Mouse (Mus musculus): Measurements from ENCODE around the gene Gm20431.

The Gm20431 gene

GRCm38 (mm10) chr2:167661270-167662203 lies at the start of gene Gm20431:
Gene Gm20431, minus strand, starts transcription at chr2:167661496.
- peak; percentile 79 to 82 for DNase-seq (ENCODE audit: low read depth in 2 of 2, low spot score in 2 of 2)

DNA sequence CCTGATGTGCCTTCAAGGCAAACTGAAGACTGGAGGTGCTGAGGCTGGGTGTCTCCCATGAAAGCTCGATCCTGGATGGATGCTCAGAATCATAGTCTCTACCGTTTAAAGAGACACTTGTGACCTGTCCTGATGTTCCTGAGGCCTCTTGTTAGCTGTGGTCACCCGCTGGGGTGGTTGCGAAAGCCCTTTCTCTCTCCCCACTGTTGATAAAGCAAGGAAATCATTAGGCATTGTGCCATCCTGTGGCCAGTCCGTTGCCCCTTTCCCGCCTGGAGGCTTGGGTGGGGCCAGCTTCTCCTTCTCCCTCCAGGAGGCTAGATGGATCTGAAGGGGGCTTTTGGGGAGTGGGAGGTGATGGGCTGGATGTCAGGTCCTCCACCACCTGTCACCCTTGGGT lies 49.3 kb upstream of the Gm20431 start:
- DNase-seq (ENCODE audit: low read depth in 2 of 2, low spot score in 2 of 2) = no peak

GRCm38 (mm10) chr2:167709969-167710368 lies 48.7 kb upstream of the Gm20431 start:
- no peak for DNase-seq (ENCODE audit: low read depth in 2 of 2, low spot score in 2 of 2)

- no peak for DNase-seq (ENCODE audit: low read depth in 2 of 2, low spot score in 2 of 2)
Measured at GRCm38 (mm10) chr2:167708373-167708772, 47.1 kb upstream of the Gm20431 start.

DNA sequence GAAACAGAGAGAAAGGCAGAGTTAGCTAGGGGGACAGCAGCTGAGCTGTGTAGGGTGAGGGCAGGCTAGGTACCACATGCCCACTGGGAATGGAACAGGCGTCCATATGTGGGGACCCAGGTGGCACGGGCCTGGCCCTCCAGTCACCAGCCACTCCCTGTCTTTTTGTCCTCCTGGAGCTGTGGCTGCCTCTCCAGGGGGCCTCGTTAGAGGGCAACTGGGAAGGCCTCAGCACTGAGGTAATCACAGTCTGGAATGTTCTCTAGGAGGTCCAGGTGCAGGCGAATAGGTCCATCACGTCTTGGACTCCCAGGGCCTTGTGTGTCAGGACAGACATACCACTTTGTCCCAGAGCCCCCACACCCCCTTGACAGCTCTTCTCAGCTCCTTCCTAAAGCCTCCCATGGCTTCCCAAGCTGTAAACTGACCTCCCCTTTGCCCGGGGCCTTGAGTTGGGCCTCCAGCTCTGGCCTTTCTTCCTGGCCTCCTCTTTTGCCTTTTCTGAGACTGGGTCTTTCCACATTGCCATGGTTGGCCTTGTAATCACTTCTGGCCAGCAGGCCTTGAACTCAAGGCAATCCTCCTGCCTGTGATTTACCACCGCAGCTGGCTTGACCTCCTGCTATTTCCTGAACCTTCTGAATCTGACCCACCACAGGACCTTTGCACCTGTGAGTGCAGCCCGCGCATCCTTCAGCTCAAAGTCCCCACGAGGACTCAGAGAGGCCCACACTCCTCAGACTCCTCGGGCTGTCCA lies 45.1 kb upstream of the Gm20431 start:
- no peak for DNase-seq (ENCODE audit: low read depth in 2 of 2, low spot score in 2 of 2)

DNA sequence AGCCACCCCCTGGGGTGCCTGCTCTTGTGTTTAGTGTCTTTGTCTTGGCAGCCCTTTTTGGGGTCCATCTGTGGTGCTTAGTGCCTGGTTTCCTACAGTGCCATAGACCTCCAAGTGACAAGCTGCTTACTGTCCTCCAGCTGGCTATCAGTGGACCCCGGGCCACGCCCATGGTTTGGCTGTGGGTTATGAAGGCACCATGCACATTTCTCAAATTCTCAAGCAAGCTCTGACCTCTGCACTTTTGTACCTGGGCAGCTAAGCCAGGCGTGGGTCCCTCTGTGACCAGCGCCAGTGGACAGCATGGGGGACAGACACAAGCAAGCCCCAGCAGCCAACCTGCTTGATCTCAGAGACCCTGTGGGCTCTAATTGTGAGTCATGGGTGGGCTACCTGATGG lies 43.1 kb upstream of the Gm20431 start:
- DNase-seq (ENCODE audit: low read depth in 2 of 2, low spot score in 2 of 2) = no peak

DNA sequence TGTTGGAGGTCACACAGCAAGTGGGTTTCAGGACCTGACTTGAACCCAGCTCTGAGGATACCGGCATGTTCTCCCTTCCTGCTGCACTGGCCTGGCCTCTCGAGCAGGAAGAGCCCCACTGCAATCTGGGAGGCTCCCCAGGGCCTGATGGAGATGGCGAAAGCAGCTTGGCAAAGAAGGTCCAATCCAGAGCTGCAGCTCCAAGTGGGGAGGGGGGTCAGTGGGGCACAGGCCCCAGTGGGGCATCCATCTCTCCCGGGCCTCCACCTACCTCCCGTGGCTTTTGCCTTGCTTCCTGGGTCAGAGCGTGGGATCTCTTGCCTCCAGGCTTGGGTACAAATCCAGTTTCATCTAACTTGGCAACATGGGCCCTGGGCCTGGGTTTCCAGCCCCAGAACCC lies 40.8 kb upstream of the Gm20431 start:
- no peak for DNase-seq (ENCODE audit: low read depth in 2 of 2, low spot score in 2 of 2)

- DNase-seq (ENCODE audit: low read depth in 2 of 2, low spot score in 2 of 2) = no peak
Measured at GRCm38 (mm10) chr2:167701472-167701871, 40.2 kb upstream of the Gm20431 start.

DNA sequence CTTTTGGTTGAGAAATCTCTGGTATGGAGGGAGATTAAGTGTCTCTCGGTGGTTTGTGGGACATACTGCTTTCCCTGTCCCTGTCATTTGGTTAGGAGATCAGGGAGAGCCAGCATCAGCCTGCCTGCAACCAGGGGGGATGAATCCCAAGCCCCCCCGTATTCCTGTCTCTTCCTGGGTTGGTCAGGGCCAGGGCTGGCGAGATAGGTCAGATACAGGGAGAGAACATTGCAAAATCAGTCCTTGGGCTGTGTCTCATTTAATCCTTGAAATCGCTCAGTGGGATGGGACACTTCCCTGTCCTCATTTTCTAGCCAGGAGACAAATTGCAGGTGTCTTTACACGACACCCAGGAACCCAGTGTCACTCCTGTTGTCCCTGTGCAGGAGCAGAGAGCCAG lies 38.7 kb upstream of the Gm20431 start:
- DNase-seq (ENCODE audit: low read depth in 2 of 2, low spot score in 2 of 2) = no peak

- DNase-seq (ENCODE audit: low read depth in 2 of 2, low spot score in 2 of 2) = peak; percentile 52 to 66
Measured at GRCm38 (mm10) chr2:167697902-167698301, 36.6 kb upstream of the Gm20431 start.

DNA sequence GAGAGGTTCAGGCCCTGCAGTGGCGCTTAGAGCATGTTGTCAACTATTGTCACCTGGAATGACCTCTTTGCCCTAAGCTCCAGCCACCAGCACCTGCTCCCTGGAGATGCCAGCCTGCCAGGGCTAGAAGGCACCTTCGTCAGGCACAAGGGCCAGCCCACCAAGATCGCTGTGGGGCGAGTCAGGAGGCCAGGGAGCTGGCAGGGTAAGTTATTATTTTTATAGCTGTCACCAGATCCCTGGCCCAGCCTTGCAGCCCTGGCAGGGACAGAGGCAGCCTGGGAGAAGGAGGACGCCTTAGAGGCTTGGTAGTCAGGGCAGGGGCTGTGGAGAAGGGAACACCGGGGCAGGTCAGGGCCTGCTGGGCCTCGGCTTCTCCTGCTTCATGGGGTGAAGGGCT lies 34.8 kb upstream of the Gm20431 start:
- no peak for DNase-seq (ENCODE audit: low read depth in 2 of 2, low spot score in 2 of 2)

- DNase-seq (ENCODE audit: low read depth in 2 of 2, low spot score in 2 of 2) = no peak
Measured at GRCm38 (mm10) chr2:167695491-167695890, 34.2 kb upstream of the Gm20431 start.

DNA sequence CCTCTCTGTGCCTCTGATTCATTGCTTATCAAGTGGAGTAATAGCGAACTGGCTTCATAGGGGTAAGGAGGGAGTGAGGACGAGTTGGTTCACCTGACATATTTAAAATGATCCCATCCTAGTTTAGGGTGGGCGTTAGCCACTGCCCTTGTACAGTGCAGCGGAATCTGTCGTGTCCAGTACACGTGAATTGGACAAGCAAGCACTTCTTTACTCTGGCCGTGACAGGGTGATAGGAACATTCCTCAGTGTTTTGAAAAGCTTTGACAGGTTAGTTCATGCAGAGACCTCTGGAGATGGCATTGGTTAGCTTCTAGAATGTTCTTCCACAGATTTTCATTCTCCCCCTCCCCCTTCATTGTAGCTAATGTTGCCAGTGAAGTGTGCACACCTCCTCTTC lies 33.7 kb upstream of the Gm20431 start:
- no peak for DNase-seq (ENCODE audit: low read depth in 2 of 2, low spot score in 2 of 2)

DNA sequence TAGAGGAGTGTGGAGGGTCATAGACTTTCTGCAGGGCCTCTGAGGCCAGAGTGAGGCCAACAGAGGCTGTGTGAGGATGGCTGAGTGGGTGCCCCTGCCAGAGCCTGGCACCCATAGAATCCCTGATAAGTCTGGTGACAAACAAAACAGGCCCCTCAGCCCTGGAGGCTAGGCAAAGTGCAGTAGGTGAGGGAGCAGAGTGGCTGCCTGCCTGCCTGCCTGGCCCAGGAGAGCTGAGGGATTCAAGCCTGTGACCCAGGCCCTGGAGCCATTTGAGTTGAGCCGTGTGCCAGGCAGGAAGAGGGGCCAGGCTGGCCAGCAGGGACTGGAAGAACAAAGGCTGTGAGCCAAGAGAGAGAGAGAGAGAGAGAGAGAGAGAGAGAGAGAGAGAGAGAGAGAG lies 32.9 kb upstream of the Gm20431 start:
- DNase-seq (ENCODE audit: low read depth in 2 of 2, low spot score in 2 of 2) = no peak

DNA sequence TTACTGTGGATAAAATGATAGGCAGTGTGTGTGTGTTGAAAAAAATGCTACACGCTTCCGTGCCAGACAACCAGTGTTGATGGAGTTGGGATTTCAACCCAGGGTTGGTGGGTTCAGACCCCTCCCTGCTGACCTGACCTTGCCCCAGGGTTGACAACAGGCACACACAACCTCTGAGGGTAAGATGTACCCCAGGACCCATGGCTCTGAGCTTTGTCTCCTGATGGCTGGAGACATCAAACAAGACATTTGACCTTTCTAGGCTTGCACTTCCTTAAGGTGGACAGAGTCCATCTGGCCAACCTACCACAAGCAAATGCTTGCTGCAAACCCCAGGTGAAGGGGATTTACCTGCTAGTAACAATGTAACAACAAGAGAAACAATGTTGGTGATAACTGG lies 32.2 kb upstream of the Gm20431 start:
- DNase-seq (ENCODE audit: low read depth in 2 of 2, low spot score in 2 of 2) = no peak

DNA sequence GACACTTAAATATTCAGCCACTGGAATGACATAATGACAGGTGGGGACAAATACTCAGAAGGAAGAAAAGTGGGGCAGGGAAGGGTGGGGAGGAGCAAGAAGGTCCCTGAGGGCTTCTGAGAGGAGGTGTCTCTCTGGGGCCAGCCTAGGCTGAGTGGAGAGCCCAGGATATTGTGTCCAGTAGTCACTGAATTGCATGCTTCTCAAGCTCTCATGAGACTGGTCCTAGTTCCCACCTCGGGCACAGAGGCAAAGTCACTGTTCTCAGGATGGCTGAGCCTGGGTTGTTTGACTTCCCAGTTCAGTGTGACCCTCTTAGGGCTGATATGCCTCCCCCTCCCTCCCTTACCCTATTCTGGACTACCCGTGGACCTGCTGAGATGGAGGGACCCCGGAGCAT lies 31.5 kb upstream of the Gm20431 start:
- DNase-seq (ENCODE audit: low read depth in 2 of 2, low spot score in 2 of 2) = no peak

- no peak for DNase-seq (ENCODE audit: low read depth in 2 of 2, low spot score in 2 of 2)
Measured at GRCm38 (mm10) chr2:167691871-167692661, 30.8 kb upstream of the Gm20431 start.

DNA sequence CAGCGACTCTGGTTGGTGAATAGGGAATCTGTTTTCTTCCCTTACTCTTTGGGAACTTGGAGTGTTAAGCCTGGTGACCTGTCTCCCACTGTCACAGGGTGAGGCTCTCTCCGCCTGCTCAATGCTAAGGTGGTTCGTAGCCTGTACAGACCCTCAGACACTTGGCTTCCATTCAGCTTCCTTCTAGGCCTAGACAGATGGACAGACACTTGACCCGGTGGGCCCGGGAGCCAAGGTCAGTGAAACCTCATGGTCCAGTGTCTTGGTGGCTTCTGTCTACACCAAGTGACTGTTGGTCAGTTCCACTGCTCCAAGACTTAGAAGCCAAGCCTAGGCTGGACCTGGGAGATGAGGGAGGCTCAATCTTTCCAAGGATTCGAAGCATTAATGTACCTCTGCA lies 30.1 kb upstream of the Gm20431 start:
- no peak for DNase-seq (ENCODE audit: low read depth in 2 of 2, low spot score in 2 of 2)

DNA sequence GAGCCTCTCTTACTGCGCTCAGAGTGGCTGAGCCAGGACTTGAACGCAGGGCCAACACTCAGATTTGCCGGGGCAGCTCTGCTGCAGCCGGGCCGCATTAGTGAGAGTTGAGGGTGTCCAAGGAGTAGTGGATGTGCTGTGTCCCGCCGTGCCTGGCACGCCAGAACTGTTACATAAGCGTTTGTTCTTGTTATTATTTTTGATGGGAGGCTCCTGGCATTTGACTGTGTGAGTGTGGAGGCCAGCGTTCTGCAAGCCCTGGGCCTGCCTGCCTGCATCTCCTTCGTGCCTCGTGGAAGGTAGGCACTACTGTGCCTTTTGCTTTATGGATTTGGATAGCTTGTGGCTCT lies 29.6 kb upstream of the Gm20431 start:
- no peak for DNase-seq (ENCODE audit: low read depth in 2 of 2, low spot score in 2 of 2)

DNA sequence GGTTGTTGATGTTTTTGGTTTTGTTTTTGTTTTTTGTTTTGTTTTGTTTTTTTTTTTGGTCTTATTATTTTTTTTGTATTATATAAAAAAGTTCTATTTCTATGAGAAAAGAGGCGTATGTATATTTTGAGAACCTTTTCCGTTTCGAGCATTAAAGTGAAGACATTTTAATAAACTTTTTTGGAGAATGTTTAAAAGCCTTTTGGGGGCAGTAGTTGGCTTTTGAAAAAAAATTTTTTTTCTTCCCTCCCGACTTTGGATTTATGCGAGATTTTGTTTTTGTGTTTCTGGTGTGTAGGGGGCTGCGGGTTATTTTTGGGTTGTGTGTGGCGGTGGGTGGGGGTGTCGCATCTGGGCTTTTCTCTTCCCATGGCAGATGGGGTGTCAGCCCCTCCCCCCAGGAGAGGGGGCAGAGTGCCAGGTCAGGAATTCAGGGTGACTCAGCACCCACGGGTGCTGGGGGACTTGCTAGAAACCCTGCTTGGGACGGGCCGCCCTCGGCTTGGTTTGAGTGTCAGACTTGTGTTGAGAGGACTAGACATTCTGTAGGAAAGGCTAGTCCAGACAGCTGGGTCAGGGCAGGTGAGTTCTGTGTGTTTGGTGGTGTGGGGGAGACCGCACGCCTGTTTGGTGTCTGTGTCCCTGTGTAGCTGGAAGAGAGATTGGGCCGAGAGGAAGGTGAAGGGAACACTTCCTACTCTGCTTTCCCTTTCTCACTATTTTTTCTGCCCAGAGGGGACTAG lies 29.1 kb upstream of the Gm20431 start:
- DNase-seq (ENCODE audit: low read depth in 2 of 2, low spot score in 2 of 2) = no peak

Measured in CD8-positive naive resting alpha-beta T cell, adult 2 months (primary cell).